Mouse (Mus musculus) ES-Bruce4 (cell line): ENCODE measurements around the gene Atp2b4.

ENCODE experiments used
- CTCF ChIP-seq: IDR thresholded peaks from one replicate; pipeline ENCODE4 v1.8.1; 2011; ENCODE audit warnings: low read depth, low read length
- POLR2A ChIP-seq: IDR thresholded peaks from one replicate; pipeline ENCODE4 v1.8.1; 2011; ENCODE audit warnings: low read length; ENCODE audit not compliant: insufficient read depth

- TF ChIP-seq POLR2A (no peak), CTCF (no peak)
Observed at GRCm38 (mm10) chr1:133825543-133825942, 24.7 kb upstream of the Atp2b4 start.
